Mouse (Mus musculus) C2C12 (cell line): Measurements from ENCODE around the gene Cd300a.

Experiments
- CTCF ChIP-seq: IDR thresholded peaks from one replicate; pipeline ENCODE4 v1.5.1; 2011; ENCODE audit not compliant: control insufficient read depth, insufficient read depth, insufficient read length
- FOSL1 ChIP-seq: IDR thresholded peaks from one replicate; pipeline ENCODE4 v1.8.0; 2011; ENCODE audit warnings: mild to moderate bottlenecking, low read length; ENCODE audit not compliant: poor library complexity, insufficient read depth, severe bottlenecking
- MAX ChIP-seq: IDR thresholded peaks from one replicate; pipeline ENCODE4 v1.6.1; 2011; ENCODE audit warnings: mild to moderate bottlenecking, control low read depth
- MYOD1 ChIP-seq: IDR thresholded peaks from one replicate; pipeline ENCODE4 v1.6.1; 2011; ENCODE audit warnings: low read depth; ENCODE audit not compliant: control insufficient read depth, insufficient read length
- USF1 ChIP-seq: IDR thresholded peaks from one replicate; pipeline ENCODE4 v1.6.1; 2011; ENCODE audit warnings: low read depth, mild to moderate bottlenecking, control low read depth, moderate library complexity

- TF ChIP-seq CTCF, result no peak
- no peak for TF ChIP-seq USF1
- no peak for TF ChIP-seq MYOD1
- TF ChIP-seq MAX, result no peak
- no peak for TF ChIP-seq FOSL1
These were observed 21.6 kb upstream of the Cd300a start for GRCm38 (mm10) chr11:114868280-114868679.
